Mouse (Mus musculus) liver, embryonic 11.5 days (tissue): ENCODE measurements at regions not wholly inside any gene's neighbourhood (a gene's known extent, or its start where the extent isn't known, plus 50 kb on each side); places are given as distances from the start of the nearest gene placed in this dataset.
A peak's percentile ranks its signal among the peaks of the same experiment; 100 is the strongest.

Experiments
- ATAC-seq: fragments of 200-750 bp; cut with Nextera tagmentation; replicated peaks from 2 replicates; pipeline ENCODE4 v1.8.0; 2017; ENCODE audit warnings: moderate number of reproducible peaks, mild to moderate bottlenecking, moderate TSS enrichment, moderate library complexity; ENCODE audit not compliant: low FRiP score
- DNase-seq: peaks from one replicate; pipeline ENCODE4 v3.0.0-alpha.2; 2017; ENCODE audit warnings: low spot score
- H3K27ac ChIP-seq: fragments of 300-500 bp; sonication (generic); 2 replicates; pipeline ENCODE4 v1.5.1; 2014; ENCODE audit warnings: mild to moderate bottlenecking, low read depth, low read length, control low read depth
- H3K27me3 ChIP-seq: fragments of 300-500 bp; sonication (generic); replicated peaks from 2 replicates; pipeline ENCODE4 v1.6.1; 2014; ENCODE audit warnings: low read length, mixed read lengths; ENCODE audit not compliant: control insufficient read depth, insufficient read depth
- H3K36me3 ChIP-seq: fragments of 300-500 bp; sonication (generic); 2 replicates; pipeline ENCODE4 v1.6.1; 2014; ENCODE audit warnings: mild to moderate bottlenecking, low read length, moderate library complexity, mixed read lengths; ENCODE audit not compliant: control insufficient read depth, insufficient read depth
- H3K4me1 ChIP-seq: fragments of 300-500 bp; sonication (generic); replicated peaks from 2 replicates; pipeline ENCODE4 v1.6.1; 2014; ENCODE audit warnings: low read length, mixed read lengths; ENCODE audit not compliant: control insufficient read depth, insufficient read depth
- H3K4me2 ChIP-seq: fragments of 300-500 bp; sonication (generic); 2 replicates; pipeline ENCODE4 v1.6.1; 2014; ENCODE audit warnings: mild to moderate bottlenecking, control low read depth, moderate library complexity
- H3K4me3 ChIP-seq: fragments of 300-500 bp; sonication (generic); 2 replicates; pipeline ENCODE4 v1.5.1; 2014; ENCODE audit warnings: low read depth, low read length, control low read depth
- H3K9ac ChIP-seq: fragments of 300-500 bp; sonication (generic); 2 replicates; pipeline ENCODE4 v1.6.1; 2014; ENCODE audit warnings: low read depth, low read length, control low read depth
- H3K9me3 ChIP-seq: fragments of 300-500 bp; sonication (generic); 2 replicates; pipeline ENCODE4 v1.6.1; 2016; ENCODE audit warnings: low read length, inconsistent platforms, mixed read lengths; ENCODE audit not compliant: control insufficient read depth
- WGBS: fragments of 180-500 bp; shearing (Covaris S2); extraction: QIAGEN DNeasy Blood & Tissue Kit; methylation state at CpG from one replicate; pipeline ENCODE4 v1.1.7; 2014; 5-methylcytosine and 5-hydroxymethylcytosine counted together

DNA sequence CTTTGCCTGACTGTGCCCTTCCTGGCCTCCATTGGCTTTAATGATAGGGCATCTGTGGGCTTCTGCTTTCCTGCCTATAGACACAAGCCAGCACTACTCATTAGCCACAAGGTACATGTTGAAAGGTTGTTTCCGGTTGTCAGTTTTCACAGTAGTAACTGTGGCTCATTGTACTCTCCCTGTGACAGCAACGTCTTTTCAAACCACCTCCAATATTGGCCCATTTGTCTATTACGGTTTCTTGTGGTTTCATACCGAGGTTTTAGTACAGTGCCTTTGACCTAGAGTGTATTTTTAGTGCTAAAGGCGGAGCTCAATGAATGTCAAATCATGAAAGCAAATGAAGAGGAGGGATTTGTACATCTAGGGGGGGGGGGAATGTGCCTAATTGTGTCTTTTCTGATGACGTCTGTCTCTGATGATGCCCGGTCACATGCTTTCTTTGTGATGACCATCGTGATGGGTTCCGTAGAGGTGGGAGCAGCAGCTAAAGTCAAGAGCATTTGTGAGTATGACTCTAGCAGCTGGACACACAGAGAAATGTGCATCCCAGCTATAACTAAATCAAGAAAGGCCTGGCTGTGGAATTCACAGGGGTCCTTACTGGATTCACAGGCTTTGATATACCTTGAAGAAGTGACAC, 1255.1 kb upstream of the A1bg start:
- peaks cover 3% of the 10 kb centered on the region; the same call in 1 of the 2 replicates for H3K36me3 ChIP-seq
- no peak for ATAC-seq
- peaks cover 17% of the 10 kb centered on the region for H3K4me1 ChIP-seq
- no peaks in the 10 kb centered on the region for H3K27me3 ChIP-seq
- H3K9ac ChIP-seq, result no peak overlapping the region
- no peak for DNase-seq
- H3K4me3 ChIP-seq, result no peak overlapping the region
- no peaks in the 10 kb centered on the region for H3K9me3 ChIP-seq
- H3K4me2 ChIP-seq, result no peak overlapping the region
- no peak overlapping the region for H3K27ac ChIP-seq
- 77% methylated on average over 9 of the region's 9 CpGs for WGBS

DNA sequence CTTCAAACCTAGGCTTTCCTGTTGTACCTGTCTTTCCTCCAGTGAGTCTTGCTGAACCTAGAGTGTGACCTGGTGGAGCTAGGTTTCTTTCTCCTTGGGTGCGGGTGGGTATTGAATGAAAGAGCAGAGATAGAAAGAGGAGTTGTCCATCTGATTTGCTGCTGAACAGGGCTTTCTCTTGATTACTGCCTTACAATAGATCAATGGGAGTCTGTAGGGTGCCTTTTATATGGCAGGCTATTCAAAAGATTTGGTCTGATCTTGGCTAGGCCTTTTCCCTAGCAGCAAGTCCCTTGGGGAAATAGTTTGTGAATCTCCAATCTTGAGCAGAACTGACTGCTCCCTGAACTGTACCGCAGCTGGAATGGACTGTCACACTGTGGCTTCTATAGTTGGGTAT, 1253.3 kb upstream of the A1bg start:
- Histone ChIP-seq H3K36me3 (peaks cover 3% of the 10 kb centered on the region; the same call in 1 of the 2 replicates), H3K9ac (no peak overlapping the region), H3K27me3 (no peaks in the 10 kb centered on the region), H3K9me3 (no peaks in the 10 kb centered on the region), H3K27ac (no peak overlapping the region), H3K4me1 (peaks cover 29% of the 10 kb centered on the region), H3K4me2 (no peak overlapping the region), H3K4me3 (no peak overlapping the region)
- ATAC-seq (no peak), DNase-seq (no peak)
- WGBS, result 82% methylated on average over 2 of the region's 2 CpGs

DNA sequence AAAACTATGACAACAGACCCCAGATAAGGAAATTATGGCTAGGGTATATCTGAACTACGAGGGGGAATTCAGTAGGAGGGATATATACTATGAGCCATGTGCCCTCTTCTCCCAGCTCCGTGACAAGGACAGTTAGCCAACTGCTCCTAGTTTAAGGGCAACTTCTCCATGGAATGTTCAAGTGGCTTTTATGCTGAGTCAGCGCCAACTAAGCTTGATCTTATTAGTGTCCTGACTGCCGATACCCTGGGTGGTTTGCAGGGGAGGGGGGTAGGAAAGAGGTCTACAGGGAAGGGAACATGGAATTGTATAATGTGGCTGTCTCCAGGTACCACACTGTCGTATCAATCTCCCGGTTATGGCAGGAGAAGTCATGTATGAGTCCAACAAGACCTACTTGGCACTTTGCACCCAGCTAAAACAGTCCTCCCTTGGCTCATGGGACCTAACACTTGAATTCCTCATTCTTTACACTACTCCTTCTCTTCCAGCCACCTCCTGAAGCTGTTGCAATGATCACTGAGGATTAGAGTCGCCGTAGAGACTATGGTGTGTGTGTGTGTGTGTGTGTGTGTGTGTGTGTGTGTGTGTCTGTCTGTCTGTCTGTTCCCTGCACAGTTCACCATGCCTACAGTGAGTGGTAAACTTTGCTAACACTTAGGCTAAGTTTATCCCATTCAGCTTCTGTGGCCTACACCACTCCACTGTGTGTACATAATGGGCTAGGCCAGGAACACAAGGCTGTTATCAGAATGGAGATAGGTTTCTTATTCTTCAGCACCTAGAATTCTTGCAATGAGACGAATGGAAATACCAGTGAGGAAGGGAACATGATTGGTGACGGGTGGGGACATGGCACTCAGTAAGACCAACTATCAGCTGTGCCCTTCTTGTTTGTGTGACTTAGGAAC, 1251.1 kb upstream of the A1bg start:
- Histone ChIP-seq H3K4me2 (no peak overlapping the region), H3K4me1 (peaks cover 44% of the 10 kb centered on the region), H3K9ac (no peak overlapping the region; the same call in 1 of the 2 replicates), H3K9me3 (no peaks in the 10 kb centered on the region), H3K27ac (peak overlapping the region; percentile 32; the same call in 1 of the 2 replicates), H3K4me3 (no peak overlapping the region), H3K27me3 (no peaks in the 10 kb centered on the region), H3K36me3 (peaks cover 3% of the 10 kb centered on the region; the same call in 1 of the 2 replicates)
- whole genome bisulfite sequencing, result 76% methylated on average over 10 of the region's 10 CpGs
- DNase-seq (no peak), ATAC-seq (no peak)

DNA sequence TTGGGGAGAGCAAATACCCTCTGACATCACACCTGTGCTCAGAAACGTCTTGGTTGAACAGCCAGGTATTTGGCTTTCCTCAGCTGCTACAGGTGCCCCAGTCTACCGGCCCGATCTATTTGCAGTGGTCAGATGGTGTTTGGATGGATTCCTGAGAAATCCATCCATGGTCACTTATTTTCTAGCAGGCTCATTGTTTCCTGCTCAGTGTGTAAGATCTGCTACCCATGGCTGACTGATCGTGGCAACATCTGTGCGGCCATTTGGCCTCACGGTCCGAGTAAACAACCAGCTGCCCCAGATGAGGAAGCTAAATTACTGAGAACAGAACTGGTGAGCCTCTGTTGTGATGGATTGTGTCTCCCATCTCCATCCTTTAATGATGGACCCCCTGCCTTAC, 1248.8 kb upstream of the A1bg start:
- ATAC-seq, result no peak
- no peak for DNase-seq
- Histone ChIP-seq H3K4me3 (no peak overlapping the region), H3K9me3 (no peaks in the 10 kb centered on the region), H3K27me3 (no peaks in the 10 kb centered on the region), H3K36me3 (peaks cover 3% of the 10 kb centered on the region; the same call in 1 of the 2 replicates), H3K27ac (no peak overlapping the region), H3K9ac (no peak overlapping the region), H3K4me2 (no peak overlapping the region), H3K4me1 (peaks cover 41% of the 10 kb centered on the region)
- WGBS, result 71% methylated on average over 7 of the region's 7 CpGs

DNA sequence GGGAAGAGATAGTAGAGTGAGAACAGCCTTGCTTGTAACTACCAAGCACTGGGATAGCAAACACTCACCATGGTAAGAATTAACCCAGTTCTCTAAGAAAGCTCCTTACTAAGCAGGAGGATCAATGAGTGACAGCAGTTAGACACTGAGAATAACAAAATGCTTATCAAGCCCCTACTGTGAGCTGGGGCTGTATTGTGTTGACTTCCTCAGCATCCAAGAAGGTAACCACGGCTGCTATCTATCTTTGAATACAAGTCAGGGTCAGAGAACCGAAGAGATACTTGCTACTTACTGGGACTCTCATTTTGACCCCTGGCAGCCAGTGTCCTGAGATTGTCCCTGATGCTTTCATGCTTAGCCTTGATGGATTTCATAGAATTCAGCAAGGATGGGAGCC, 1248.4 kb upstream of the A1bg start:
- peak overlapping the region; percentile 21; the same call in 1 of the 2 replicates for H3K27ac ChIP-seq
- 18% methylated on average over 2 of the region's 2 CpGs for WGBS

DNA sequence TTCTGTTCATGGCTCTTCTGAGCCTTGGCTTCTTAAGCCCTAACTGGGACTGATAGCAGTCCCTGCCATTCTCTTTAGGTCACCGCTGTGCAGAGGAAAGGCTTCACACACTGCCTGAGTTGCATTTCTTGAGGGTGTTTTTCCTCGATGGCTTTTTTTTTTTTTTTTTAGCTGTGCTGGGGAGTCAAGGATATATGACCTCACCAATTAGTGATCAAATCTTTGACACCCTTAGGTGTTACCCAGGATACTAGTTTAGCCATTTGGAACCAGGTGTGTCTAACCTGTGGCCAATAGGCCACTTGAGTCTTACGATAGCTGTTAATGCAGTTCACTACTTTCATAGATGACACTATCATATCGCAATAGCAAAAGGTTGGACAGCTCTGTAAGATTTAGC, 1247.5 kb upstream of the A1bg start:
- Histone ChIP-seq H3K4me3 (no peak overlapping the region), H3K4me1 (peaks cover 37% of the 10 kb centered on the region), H3K27me3 (no peaks in the 10 kb centered on the region), H3K27ac (peak overlapping the region; percentile 55; the same call in 1 of the 2 replicates), H3K9me3 (no peaks in the 10 kb centered on the region), H3K36me3 (no peaks in the 10 kb centered on the region), H3K9ac (no peak overlapping the region), H3K4me2 (no peak overlapping the region)
- 80% methylated on average over 4 of the region's 4 CpGs for WGBS
- no peak for DNase-seq
- no peak for ATAC-seq

More for the DNA sequence above, 1248.4 kb upstream of the A1bg start:
- no peaks in the 10 kb centered on the region for H3K9me3 ChIP-seq
- H3K4me1 ChIP-seq, result peaks cover 39% of the 10 kb centered on the region
- H3K27me3 ChIP-seq, result no peaks in the 10 kb centered on the region
- ATAC-seq (no peak), DNase-seq (no peak)
- no peak overlapping the region for H3K9ac ChIP-seq
- no peak overlapping the region for H3K4me2 ChIP-seq
- no peak overlapping the region for H3K4me3 ChIP-seq
- peaks cover 3% of the 10 kb centered on the region; the same call in 1 of the 2 replicates for H3K36me3 ChIP-seq

DNA sequence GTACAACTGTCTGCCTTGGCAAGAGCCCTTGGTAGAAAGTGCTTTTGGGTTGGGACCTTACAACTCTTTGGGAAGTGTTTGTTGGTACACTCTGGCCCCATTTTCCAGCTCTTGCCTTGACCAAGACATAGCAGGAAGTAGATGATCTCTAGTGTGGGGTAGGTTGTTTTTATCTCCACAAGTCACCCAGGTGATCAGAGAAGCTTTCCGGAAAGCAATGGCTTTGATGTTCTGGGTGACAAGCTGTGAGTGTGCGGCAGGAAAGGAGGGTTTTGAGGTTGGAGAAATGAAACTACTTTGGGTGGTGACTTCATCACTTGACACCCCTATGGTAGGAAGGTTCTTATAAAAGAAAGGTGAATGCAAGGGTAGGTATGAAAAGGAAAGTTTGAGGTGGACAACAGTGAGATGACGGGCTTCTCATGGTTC, 1246.8 kb upstream of the A1bg start:
- Histone ChIP-seq H3K27me3 (no peaks in the 10 kb centered on the region), H3K4me3 (no peak overlapping the region), H3K27ac (peak overlapping the region; percentile 55; the same call in 1 of the 2 replicates), H3K9me3 (no peaks in the 10 kb centered on the region), H3K36me3 (no peaks in the 10 kb centered on the region), H3K4me2 (no peak overlapping the region), H3K9ac (no peak overlapping the region), H3K4me1 (peaks cover 39% of the 10 kb centered on the region)
- WGBS, result 72% methylated on average over 3 of the region's 3 CpGs
- DNase-seq (no peak), ATAC-seq (no peak)

DNA sequence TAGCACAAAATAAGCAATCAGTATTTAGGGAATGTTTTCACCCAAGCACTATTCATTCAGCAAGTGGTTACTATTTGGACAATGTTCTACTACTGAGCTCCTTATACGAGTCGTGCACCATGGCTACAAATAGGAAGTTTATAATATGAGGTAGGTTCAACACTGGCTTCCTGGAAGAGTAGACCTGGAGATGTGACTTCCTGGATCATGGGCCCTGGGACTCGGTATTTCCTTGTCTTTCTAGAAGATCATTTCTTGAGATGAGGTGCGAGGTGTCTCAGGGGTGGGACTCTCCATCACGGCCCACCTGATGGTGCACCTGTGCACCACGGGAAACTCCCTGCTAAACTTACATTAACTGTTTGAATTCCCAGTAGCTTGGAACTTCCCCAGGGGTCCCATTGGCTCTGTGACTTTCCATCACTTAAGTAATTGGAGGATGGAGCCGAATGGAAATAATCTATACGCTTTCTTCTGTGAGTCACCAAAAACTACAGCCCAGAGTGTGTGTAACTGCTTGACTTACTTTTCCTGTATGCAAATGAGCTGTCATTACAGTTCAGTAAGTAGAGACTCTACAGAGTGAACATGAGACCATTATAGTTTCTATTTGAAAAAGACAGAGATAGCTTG, 1246.3 kb upstream of the A1bg start:
- Histone ChIP-seq H3K27ac (no peak overlapping the region), H3K4me3 (no peak overlapping the region), H3K4me1 (peaks cover 39% of the 10 kb centered on the region), H3K36me3 (no peaks in the 10 kb centered on the region), H3K27me3 (no peaks in the 10 kb centered on the region), H3K4me2 (no peak overlapping the region), H3K9ac (no peak overlapping the region), H3K9me3 (no peaks in the 10 kb centered on the region)
- DNase-seq, result no peak
- WGBS, result 84% methylated on average over 8 of the region's 8 CpGs
- ATAC-seq, result no peak
